Mouse (Mus musculus): ENCODE measurements at regions not wholly inside any gene's neighbourhood (a gene's known extent, or its start where the extent isn't known, plus 50 kb on each side); places are given as distances from the start of the nearest gene placed in this dataset.

GRCm38 (mm10) chr7:138680530-138680929 is 165.3 kb upstream of the Ppp2r2d start:
- 83% methylated on average over 5 of the region's 5 CpGs for WGBS
- TF ChIP-seq CTCF (IDR thresholded peaks at IDR 0.05) = peak; percentile 55
- Histone ChIP-seq H3K4me2 (ENCODE audit: low read depth, low read length, poor library complexity, severe bottlenecking) (no peak overlapping the region), H3K4me3 (ENCODE audit: low read depth, low read length) (no peak overlapping the region), H3K9ac (replicated peaks; ENCODE audit: low read length, poor library complexity, severe bottlenecking) (no peak overlapping the region), H3K27ac (ENCODE audit: low read depth, low read length) (no peak overlapping the region), H3K36me3 (ENCODE audit: insufficient read depth, low read length) (no peaks in the 10 kb centered on the region), H3K27me3 (ENCODE audit: insufficient read depth, low read length) (no peaks in the 10 kb centered on the region), H3K9me3 (ENCODE audit: low read length) (no peaks in the 10 kb centered on the region), H3K4me1 (ENCODE audit: insufficient read depth, low read length) (no peaks in the 10 kb centered on the region)
- DNase-seq (ENCODE audit: low spot score) (no peak), ATAC-seq (ENCODE audit: low FRiP score) (no peak)

GRCm38 (mm10) chr7:138679575-138679974 is 166.3 kb upstream of the Ppp2r2d start:
- ATAC-seq (ENCODE audit: low FRiP score) (no peak), DNase-seq (ENCODE audit: low spot score) (no peak)
- H3K27ac ChIP-seq (ENCODE audit: low read depth, low read length) = no peak overlapping the region
- H3K9ac ChIP-seq (replicated peaks; ENCODE audit: low read length, poor library complexity, severe bottlenecking) = no peak overlapping the region
- TF ChIP-seq CTCF (IDR thresholded peaks at IDR 0.05) = no peak
- 74% methylated on average over 2 of the region's 2 CpGs for WGBS
- H3K27me3 ChIP-seq (ENCODE audit: insufficient read depth, low read length) = no peaks in the 10 kb centered on the region
- no peaks in the 10 kb centered on the region for H3K4me1 ChIP-seq (ENCODE audit: insufficient read depth, low read length)
- no peaks in the 10 kb centered on the region for H3K9me3 ChIP-seq (ENCODE audit: low read length)
- no peak overlapping the region for H3K4me2 ChIP-seq (ENCODE audit: low read depth, low read length, poor library complexity, severe bottlenecking)
- H3K36me3 ChIP-seq (ENCODE audit: insufficient read depth, low read length) = no peaks in the 10 kb centered on the region
- no peak overlapping the region for H3K4me3 ChIP-seq (ENCODE audit: low read depth, low read length)

GRCm38 (mm10) chr7:138672959-138673358 is 172.9 kb upstream of the Ppp2r2d start:
- ATAC-seq (ENCODE audit: low FRiP score) = no peak
- H3K9ac ChIP-seq (replicated peaks; ENCODE audit: low read length, poor library complexity, severe bottlenecking) = no peak overlapping the region
- WGBS = 28% methylated on average over 1 of the region's 1 CpGs

GRCm38 (mm10) chr7:138668337-138668736 is 177.5 kb upstream of the Ppp2r2d start:
- Histone ChIP-seq H3K36me3 (ENCODE audit: insufficient read depth, low read length) (no peaks in the 10 kb centered on the region), H3K4me2 (ENCODE audit: low read depth, low read length, poor library complexity, severe bottlenecking) (no peak overlapping the region), H3K4me3 (ENCODE audit: low read depth, low read length) (no peak overlapping the region), H3K9ac (replicated peaks; ENCODE audit: low read length, poor library complexity, severe bottlenecking) (no peak overlapping the region), H3K9me3 (ENCODE audit: low read length) (no peaks in the 10 kb centered on the region), H3K27ac (ENCODE audit: low read depth, low read length) (no peak overlapping the region), H3K4me1 (ENCODE audit: insufficient read depth, low read length) (peaks cover 5% of the 10 kb centered on the region; the same call in 1 of the 2 replicates), H3K27me3 (ENCODE audit: insufficient read depth, low read length) (no peaks in the 10 kb centered on the region)
- DNase-seq (ENCODE audit: low spot score) = peak; percentile 48
- ATAC-seq (ENCODE audit: low FRiP score) = no peak
- no peak for TF ChIP-seq CTCF (IDR thresholded peaks at IDR 0.05)
- WGBS = 38% methylated on average over 4 of the region's 4 CpGs

More at GRCm38 (mm10) chr7:138672959-138673358, 172.9 kb upstream of the Ppp2r2d start:
- no peak overlapping the region for H3K27ac ChIP-seq (ENCODE audit: low read depth, low read length)
- TF ChIP-seq CTCF (IDR thresholded peaks at IDR 0.05) = no peak
- H3K27me3 ChIP-seq (ENCODE audit: insufficient read depth, low read length) = no peaks in the 10 kb centered on the region
- peaks cover 5% of the 10 kb centered on the region; the same call in 1 of the 2 replicates for H3K4me1 ChIP-seq (ENCODE audit: insufficient read depth, low read length)
- H3K4me3 ChIP-seq (ENCODE audit: low read depth, low read length) = no peak overlapping the region
- H3K36me3 ChIP-seq (ENCODE audit: insufficient read depth, low read length) = no peaks in the 10 kb centered on the region
- DNase-seq (ENCODE audit: low spot score) = no peak
- no peaks in the 10 kb centered on the region for H3K9me3 ChIP-seq (ENCODE audit: low read length)
- no peak overlapping the region for H3K4me2 ChIP-seq (ENCODE audit: low read depth, low read length, poor library complexity, severe bottlenecking)

GRCm38 (mm10) chr7:138660124-138660523 is 185.8 kb upstream of the Ppp2r2d start:
- H3K9me3 ChIP-seq (ENCODE audit: low read length) = no peaks in the 10 kb centered on the region
- TF ChIP-seq CTCF (IDR thresholded peaks at IDR 0.05) = no peak
- WGBS = 81% methylated on average over 4 of the region's 4 CpGs

GRCm38 (mm10) chr7:138657521-138657920 is 188.4 kb upstream of the Ppp2r2d start:
- Histone ChIP-seq H3K27me3 (ENCODE audit: insufficient read depth, low read length) (no peaks in the 10 kb centered on the region), H3K27ac (ENCODE audit: low read depth, low read length) (no peak overlapping the region), H3K9ac (replicated peaks; ENCODE audit: low read length, poor library complexity, severe bottlenecking) (no peak overlapping the region), H3K36me3 (ENCODE audit: insufficient read depth, low read length) (no peaks in the 10 kb centered on the region), H3K4me3 (ENCODE audit: low read depth, low read length) (no peak overlapping the region), H3K4me2 (ENCODE audit: low read depth, low read length, poor library complexity, severe bottlenecking) (no peak overlapping the region), H3K9me3 (ENCODE audit: low read length) (no peaks in the 10 kb centered on the region), H3K4me1 (ENCODE audit: insufficient read depth, low read length) (no peaks in the 10 kb centered on the region)
- TF ChIP-seq CTCF (IDR thresholded peaks at IDR 0.05) = no peak
- DNase-seq (ENCODE audit: low spot score) (no peak), ATAC-seq (ENCODE audit: low FRiP score) (no peak)
- 78% methylated on average over 4 of the region's 4 CpGs for WGBS

More at GRCm38 (mm10) chr7:138660124-138660523, 185.8 kb upstream of the Ppp2r2d start:
- DNase-seq (ENCODE audit: low spot score) (no peak), ATAC-seq (ENCODE audit: low FRiP score) (no peak)
- H3K27me3 ChIP-seq (ENCODE audit: insufficient read depth, low read length) = no peaks in the 10 kb centered on the region
- no peak overlapping the region for H3K4me2 ChIP-seq (ENCODE audit: low read depth, low read length, poor library complexity, severe bottlenecking)
- no peaks in the 10 kb centered on the region for H3K4me1 ChIP-seq (ENCODE audit: insufficient read depth, low read length)
- H3K4me3 ChIP-seq (ENCODE audit: low read depth, low read length) = no peak overlapping the region
- H3K36me3 ChIP-seq (ENCODE audit: insufficient read depth, low read length) = no peaks in the 10 kb centered on the region
- H3K9ac ChIP-seq (replicated peaks; ENCODE audit: low read length, poor library complexity, severe bottlenecking) = no peak overlapping the region
- no peak overlapping the region for H3K27ac ChIP-seq (ENCODE audit: low read depth, low read length)

Data from midbrain, postnatal 0 days (tissue).